Mouse (Mus musculus): ENCODE measurements around the gene Capzb. TPM values are rescaled to one million over a fixed set of nuclear protein-coding genes. Genes with fewer than 3 reads are reported as not detected.

Capzb gene
- polyA plus RNA-seq, 1 experiment, result 167 TPM

DNA sequence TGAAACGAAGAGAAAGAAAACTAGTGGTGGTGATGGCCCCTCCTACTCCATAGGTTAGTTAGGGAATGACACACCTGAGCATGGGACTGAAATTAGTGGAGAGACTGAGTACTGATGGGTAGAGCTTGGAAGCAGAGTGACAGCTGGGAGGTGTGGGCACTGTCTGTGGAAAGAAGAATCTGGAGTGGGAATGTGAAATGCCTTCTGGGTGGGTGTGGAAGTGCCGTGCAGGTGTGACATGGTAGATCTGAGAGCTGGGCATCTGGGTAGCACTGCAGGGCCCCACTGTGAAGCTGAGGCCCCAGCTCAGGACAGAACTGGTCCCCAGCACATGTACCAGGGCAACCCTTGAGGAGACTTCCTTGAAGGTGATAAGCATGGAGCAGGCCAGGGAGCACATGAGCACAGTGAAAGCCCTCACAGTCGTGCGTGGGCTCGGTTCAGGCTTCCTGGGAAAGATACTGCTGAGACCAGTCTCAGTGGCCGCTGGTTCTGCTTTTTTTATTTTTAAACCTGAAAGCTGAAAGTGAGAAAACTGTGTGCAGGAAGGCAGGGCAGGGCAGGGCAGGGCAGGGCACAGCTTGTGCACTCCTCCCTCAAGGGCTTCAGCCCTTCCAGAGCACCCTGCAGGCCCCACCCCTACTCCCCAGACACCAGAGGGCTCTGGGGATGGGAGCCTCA lies 66.1 kb downstream of the Capzb start:
- no peak for DNase-seq
- Histone ChIP-seq H3K4me1 (replicated peaks; ENCODE audit: control insufficient read depth, insufficient read depth, low read length) (no peaks in the 10 kb centered on the region), H3K4me3 (ENCODE audit: control insufficient read depth, insufficient read depth, low read length) (no peak overlapping the region), H3K27ac (ENCODE audit: control insufficient read depth, insufficient read depth, low read length) (no peak overlapping the region), H3K27me3 (ENCODE audit: control insufficient read depth, insufficient read depth, low read length) (no peaks in the 10 kb centered on the region), H3K36me3 (ENCODE audit: control insufficient read depth, insufficient read depth, low read length) (peaks cover 29% of the 10 kb centered on the region)
- 64% methylated on average over 6 of the region's 6 CpGs for WGBS
- TF ChIP-seq POLR2A (IDR thresholded peaks at IDR 0.05; ENCODE audit: control insufficient read depth, extremely low read depth, insufficient read depth, low read length, poor library complexity), result no peak
- no peak for TF ChIP-seq CTCF (IDR thresholded peaks at IDR 0.05; ENCODE audit: borderline replicate concordance, control insufficient read depth, extremely low read depth, insufficient read depth, low read length, poor library complexity)

- TF ChIP-seq POLR2A (IDR thresholded peaks at IDR 0.05; ENCODE audit: control insufficient read depth, extremely low read depth, insufficient read depth, low read length, poor library complexity) (no peak), CTCF (IDR thresholded peaks at IDR 0.05; ENCODE audit: borderline replicate concordance, control insufficient read depth, extremely low read depth, insufficient read depth, low read length, poor library complexity) (no peak)
- no peaks in the 10 kb centered on the region for H3K27me3 ChIP-seq (ENCODE audit: control insufficient read depth, insufficient read depth, low read length)
- H3K27ac ChIP-seq (ENCODE audit: control insufficient read depth, insufficient read depth, low read length), result no peak overlapping the region
- no peaks in the 10 kb centered on the region for H3K4me1 ChIP-seq (replicated peaks; ENCODE audit: control insufficient read depth, insufficient read depth, low read length)
- WGBS, result 90% methylated on average over 11 of the region's 11 CpGs
- no peak overlapping the region for H3K4me3 ChIP-seq (ENCODE audit: control insufficient read depth, insufficient read depth, low read length)
- peaks cover 35% of the 10 kb centered on the region for H3K36me3 ChIP-seq (ENCODE audit: control insufficient read depth, insufficient read depth, low read length)
- no peak for DNase-seq
Observed at GRCm38 (mm10) chr4:139259302-139259871, 66.7 kb downstream of the Capzb start.

DNA sequence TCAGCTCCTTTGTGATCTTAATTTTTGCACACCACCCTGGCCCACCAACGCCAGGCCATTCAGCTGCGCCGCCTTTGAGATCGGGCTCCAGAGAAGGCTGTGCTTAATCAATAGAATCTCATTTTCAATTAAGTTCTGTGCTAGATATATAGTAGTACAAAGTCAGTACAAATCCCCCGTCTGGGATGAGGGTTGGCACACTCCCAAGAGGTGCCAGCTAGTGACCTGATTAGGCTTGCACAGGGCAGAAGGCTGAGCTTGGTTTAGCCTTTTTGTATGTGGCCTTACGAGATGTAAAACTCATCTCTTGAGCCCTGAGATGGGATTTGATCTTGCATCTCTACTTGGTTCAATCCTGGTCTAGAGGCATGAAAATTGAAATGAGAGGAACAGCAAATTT lies 70.3 kb downstream of the Capzb start:
- Histone ChIP-seq H3K27me3 (ENCODE audit: control insufficient read depth, insufficient read depth, low read length) (no peaks in the 10 kb centered on the region), H3K4me1 (replicated peaks; ENCODE audit: control insufficient read depth, insufficient read depth, low read length) (no peaks in the 10 kb centered on the region), H3K4me3 (ENCODE audit: control insufficient read depth, insufficient read depth, low read length) (no peak overlapping the region), H3K36me3 (ENCODE audit: control insufficient read depth, insufficient read depth, low read length) (peaks cover 28% of the 10 kb centered on the region), H3K27ac (ENCODE audit: control insufficient read depth, insufficient read depth, low read length) (no peak overlapping the region)
- WGBS, result 95% methylated on average over 6 of the region's 6 CpGs
- no peak for TF ChIP-seq CTCF (IDR thresholded peaks at IDR 0.05; ENCODE audit: borderline replicate concordance, control insufficient read depth, extremely low read depth, insufficient read depth, low read length, poor library complexity)
- no peak for TF ChIP-seq POLR2A (IDR thresholded peaks at IDR 0.05; ENCODE audit: control insufficient read depth, extremely low read depth, insufficient read depth, low read length, poor library complexity)
- DNase-seq, result no peak

DNA sequence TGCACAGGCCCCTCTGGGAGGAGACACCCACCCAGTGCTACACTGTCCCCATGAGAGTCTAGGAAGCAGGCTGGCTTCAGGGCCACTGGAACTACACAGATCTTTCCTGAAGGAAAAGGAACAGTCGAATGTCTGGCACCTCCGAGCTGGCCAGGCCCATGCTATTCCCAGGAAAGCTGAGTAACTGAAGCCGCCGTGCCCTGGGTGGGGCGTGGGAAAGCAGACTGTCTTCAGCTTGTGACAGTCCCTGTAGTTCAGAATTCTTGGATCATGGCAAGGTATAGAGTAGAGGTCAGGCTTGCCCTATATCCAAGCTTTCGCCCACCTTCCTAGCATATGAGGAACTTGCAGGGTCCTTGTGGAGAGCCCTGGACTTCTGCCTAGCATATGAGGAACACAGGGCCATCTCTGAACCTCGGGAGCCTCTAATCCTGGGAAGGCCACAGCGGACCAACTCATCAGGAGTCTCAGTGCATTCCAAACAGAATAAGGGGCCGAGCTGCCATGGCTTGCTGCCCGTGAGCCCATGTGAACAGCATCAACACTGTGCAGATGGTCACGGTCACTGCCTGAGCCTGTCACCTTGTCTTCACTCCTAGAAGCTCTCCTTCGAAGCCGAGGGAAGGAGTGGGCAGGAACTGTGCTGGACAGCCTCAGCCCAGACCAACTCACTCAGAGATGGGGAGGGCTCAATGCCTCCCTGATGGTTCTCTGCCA lies 73.2 kb downstream of the Capzb start:
- Histone ChIP-seq H3K27me3 (ENCODE audit: control insufficient read depth, insufficient read depth, low read length) (no peaks in the 10 kb centered on the region), H3K4me3 (ENCODE audit: control insufficient read depth, insufficient read depth, low read length) (no peak overlapping the region), H3K4me1 (replicated peaks; ENCODE audit: control insufficient read depth, insufficient read depth, low read length) (no peaks in the 10 kb centered on the region), H3K27ac (ENCODE audit: control insufficient read depth, insufficient read depth, low read length) (no peak overlapping the region), H3K36me3 (ENCODE audit: control insufficient read depth, insufficient read depth, low read length) (peaks cover 22% of the 10 kb centered on the region)
- TF ChIP-seq POLR2A (IDR thresholded peaks at IDR 0.05; ENCODE audit: control insufficient read depth, extremely low read depth, insufficient read depth, low read length, poor library complexity) (no peak), CTCF (IDR thresholded peaks at IDR 0.05; ENCODE audit: borderline replicate concordance, control insufficient read depth, extremely low read depth, insufficient read depth, low read length, poor library complexity) (no peak)
- DNase-seq, result no peak
- 92% methylated on average over 13 of the region's 13 CpGs for WGBS

DNA sequence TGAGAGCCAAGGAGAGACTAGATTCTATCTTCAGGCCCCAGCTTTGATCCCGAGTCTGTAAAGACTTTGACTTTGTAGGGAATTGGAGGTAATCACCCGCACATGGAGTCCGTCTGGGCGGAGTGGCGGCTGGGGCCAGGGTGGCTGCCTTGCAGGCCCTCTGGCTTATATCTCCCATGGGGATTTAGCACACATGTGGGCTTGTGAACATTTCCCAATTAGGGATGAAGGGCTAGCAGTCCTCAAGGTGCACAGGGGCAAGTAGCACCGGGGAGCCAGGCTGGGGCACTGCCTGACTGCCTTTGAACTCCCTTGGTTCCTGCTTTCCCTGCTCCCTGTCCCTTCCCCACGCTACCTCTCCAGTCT lies 73.8 kb downstream of the Capzb start:
- Histone ChIP-seq H3K4me3 (ENCODE audit: control insufficient read depth, insufficient read depth, low read length) (no peak overlapping the region), H3K4me1 (replicated peaks; ENCODE audit: control insufficient read depth, insufficient read depth, low read length) (no peaks in the 10 kb centered on the region), H3K27ac (ENCODE audit: control insufficient read depth, insufficient read depth, low read length) (no peak overlapping the region), H3K36me3 (ENCODE audit: control insufficient read depth, insufficient read depth, low read length) (peaks cover 22% of the 10 kb centered on the region), H3K27me3 (ENCODE audit: control insufficient read depth, insufficient read depth, low read length) (no peaks in the 10 kb centered on the region)
- TF ChIP-seq CTCF (IDR thresholded peaks at IDR 0.05; ENCODE audit: borderline replicate concordance, control insufficient read depth, extremely low read depth, insufficient read depth, low read length, poor library complexity), result no peak
- no peak for DNase-seq
- WGBS, result 95% methylated on average over 7 of the region's 7 CpGs

DNA sequence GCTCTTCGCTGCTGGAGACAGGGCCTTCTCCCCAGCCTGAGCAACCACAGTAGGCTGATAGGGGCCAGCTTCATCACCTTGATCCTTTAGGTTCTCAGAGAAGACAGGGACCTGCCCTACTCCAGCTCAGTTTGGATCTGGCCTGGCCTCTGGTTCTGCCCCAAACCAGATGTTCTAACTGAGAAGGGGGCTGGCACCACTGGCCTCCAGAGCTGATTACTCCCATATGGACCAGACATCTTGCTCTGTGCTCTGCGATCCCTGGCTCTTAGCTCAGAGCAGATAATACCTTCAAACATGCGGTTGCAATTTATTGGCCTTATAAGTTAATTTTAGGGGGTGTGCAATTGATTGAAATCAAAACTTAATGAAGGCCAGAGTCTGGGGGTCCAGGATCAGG lies 74.6 kb downstream of the Capzb start:
- Histone ChIP-seq H3K4me3 (ENCODE audit: control insufficient read depth, insufficient read depth, low read length) (no peak overlapping the region), H3K36me3 (ENCODE audit: control insufficient read depth, insufficient read depth, low read length) (peaks cover 22% of the 10 kb centered on the region), H3K27me3 (ENCODE audit: control insufficient read depth, insufficient read depth, low read length) (no peaks in the 10 kb centered on the region), H3K27ac (ENCODE audit: control insufficient read depth, insufficient read depth, low read length) (no peak overlapping the region), H3K4me1 (replicated peaks; ENCODE audit: control insufficient read depth, insufficient read depth, low read length) (no peaks in the 10 kb centered on the region)
- over 99% methylated on average over 3 of the region's 3 CpGs for WGBS
- TF ChIP-seq CTCF (IDR thresholded peaks at IDR 0.05; ENCODE audit: borderline replicate concordance, control insufficient read depth, extremely low read depth, insufficient read depth, low read length, poor library complexity) (no peak), POLR2A (IDR thresholded peaks at IDR 0.05; ENCODE audit: control insufficient read depth, extremely low read depth, insufficient read depth, low read length, poor library complexity) (no peak)
- DNase-seq, result no peak
